Mouse (Mus musculus): ENCODE measurements around the gene Ap1g2. TPM values are rescaled to one million over a fixed set of nuclear protein-coding genes. Genes with fewer than 3 reads are reported as not detected.

Ap1g2 gene
- polyA plus RNA-seq, 1 experiment, result 28.2 TPM

- DNase-seq, result no peak
- H3K4me3 ChIP-seq (ENCODE audit: insufficient read depth, low read depth, low read length), result peak overlapping the region; percentile 61; the same call in 1 of the 2 replicates
- H3K27me3 ChIP-seq (replicated peaks; ENCODE audit: control insufficient read depth, insufficient read depth, low read length), result no peaks in the 10 kb centered on the region; the same call in 1 of the 2 replicates
- no peak overlapping the region for H3K27ac ChIP-seq (ENCODE audit: insufficient read depth, low read depth, low read length)
- H3K36me3 ChIP-seq (ENCODE audit: control insufficient read depth, insufficient read depth, low read length), result no peaks in the 10 kb centered on the region
- 0 out of 2 replicates have a peak, but pooled peaks cover 4% of the 10 kb centered on the region for H3K4me1 ChIP-seq (ENCODE audit: control insufficient read depth, insufficient read depth, low read length)
- 11% methylated on average over 26 of the region's 26 CpGs for WGBS
- TF ChIP-seq CTCF (conservative IDR thresholded peaks at IDR 0.05; ENCODE audit: insufficient read depth, insufficient read length, low read depth, low read length), result peak; percentile 45
- TF ChIP-seq POLR2A (IDR thresholded peaks at IDR 0.05; ENCODE audit: low read depth, low read length), result no peak
Measured at GRCm38 (mm10) chr14:55113975-55114645, 7.7 kb upstream of the Ap1g2 start.

GRCm38 (mm10) chr14:55113351-55113974 is 7.1 kb upstream of the Ap1g2 start:
- Histone ChIP-seq H3K27me3 (replicated peaks; ENCODE audit: control insufficient read depth, insufficient read depth, low read length) (no peaks in the 10 kb centered on the region; the same call in 1 of the 2 replicates), H3K4me1 (ENCODE audit: control insufficient read depth, insufficient read depth, low read length) (0 out of 2 replicates have a peak, but pooled peaks cover 4% of the 10 kb centered on the region), H3K36me3 (ENCODE audit: control insufficient read depth, insufficient read depth, low read length) (no peaks in the 10 kb centered on the region), H3K27ac (ENCODE audit: insufficient read depth, low read depth, low read length) (no peak overlapping the region), H3K4me3 (ENCODE audit: insufficient read depth, low read depth, low read length) (no peak overlapping the region)
- 74% methylated on average over 51 of the region's 51 CpGs for WGBS
- TF ChIP-seq CTCF (conservative IDR thresholded peaks at IDR 0.05; ENCODE audit: insufficient read depth, insufficient read length, low read depth, low read length) (no peak), POLR2A (IDR thresholded peaks at IDR 0.05; ENCODE audit: low read depth, low read length) (no peak)
- DNase-seq, result no peak

DNA sequence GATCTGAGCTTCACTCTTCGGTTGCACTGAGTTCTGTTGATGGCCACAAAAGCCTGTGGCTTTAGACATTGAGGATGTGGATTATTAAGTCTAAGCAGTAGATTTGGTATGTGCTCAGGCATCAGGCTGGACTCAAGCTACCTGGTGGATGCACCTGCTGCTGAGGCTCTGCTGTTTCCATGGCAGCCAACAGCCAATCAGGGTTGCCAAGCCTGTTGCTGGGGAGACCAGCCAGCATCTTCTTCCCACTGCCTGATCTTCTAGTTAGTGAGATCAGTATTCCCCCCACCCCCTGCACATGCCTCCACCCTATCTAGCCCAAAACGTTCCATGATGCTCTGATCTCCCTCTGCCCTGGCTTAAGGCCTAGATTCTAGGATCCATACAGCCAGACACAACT is 5.3 kb upstream of the Ap1g2 start:
- 77% methylated on average over 2 of the region's 2 CpGs for WGBS

GRCm38 (mm10) chr14:55110076-55110475 is 3.7 kb upstream of the Ap1g2 start:
- Histone ChIP-seq H3K27ac (ENCODE audit: insufficient read depth, low read depth, low read length) (no peak overlapping the region), H3K4me3 (ENCODE audit: insufficient read depth, low read depth, low read length) (no peak overlapping the region), H3K36me3 (ENCODE audit: control insufficient read depth, insufficient read depth, low read length) (no peaks in the 10 kb centered on the region), H3K27me3 (replicated peaks; ENCODE audit: control insufficient read depth, insufficient read depth, low read length) (no peaks in the 10 kb centered on the region), H3K4me1 (ENCODE audit: control insufficient read depth, insufficient read depth, low read length) (0 out of 2 replicates have a peak, but pooled peaks cover 4% of the 10 kb centered on the region)
- no peak for DNase-seq
- TF ChIP-seq POLR2A (IDR thresholded peaks at IDR 0.05; ENCODE audit: low read depth, low read length) (no peak), CTCF (conservative IDR thresholded peaks at IDR 0.05; ENCODE audit: insufficient read depth, insufficient read length, low read depth, low read length) (no peak)
- 35% methylated on average over 9 of the region's 9 CpGs for WGBS

More for the DNA sequence above, 5.3 kb upstream of the Ap1g2 start:
- TF ChIP-seq CTCF (conservative IDR thresholded peaks at IDR 0.05; ENCODE audit: insufficient read depth, insufficient read length, low read depth, low read length) (no peak), POLR2A (IDR thresholded peaks at IDR 0.05; ENCODE audit: low read depth, low read length) (no peak)
- H3K36me3 ChIP-seq (ENCODE audit: control insufficient read depth, insufficient read depth, low read length), result no peaks in the 10 kb centered on the region
- no peak for DNase-seq
- no peak overlapping the region for H3K27ac ChIP-seq (ENCODE audit: insufficient read depth, low read depth, low read length)
- no peaks in the 10 kb centered on the region; the same call in 1 of the 2 replicates for H3K27me3 ChIP-seq (replicated peaks; ENCODE audit: control insufficient read depth, insufficient read depth, low read length)
- 0 out of 2 replicates have a peak, but pooled peaks cover 4% of the 10 kb centered on the region for H3K4me1 ChIP-seq (ENCODE audit: control insufficient read depth, insufficient read depth, low read length)
- H3K4me3 ChIP-seq (ENCODE audit: insufficient read depth, low read depth, low read length), result no peak overlapping the region

GRCm38 (mm10) chr14:55109048-55109873 is 2.9 kb upstream of the Ap1g2 start:
- H3K36me3 ChIP-seq (ENCODE audit: control insufficient read depth, insufficient read depth, low read length), result no peaks in the 10 kb centered on the region

GRCm38 (mm10) chr14:55108202-55108870 is 1.9 kb upstream of the Ap1g2 start:
- TF ChIP-seq CTCF (conservative IDR thresholded peaks at IDR 0.05; ENCODE audit: insufficient read depth, insufficient read length, low read depth, low read length), result no peak
- no peak for TF ChIP-seq POLR2A (IDR thresholded peaks at IDR 0.05; ENCODE audit: low read depth, low read length)
- H3K27ac ChIP-seq (ENCODE audit: insufficient read depth, low read depth, low read length), result no peak overlapping the region
- DNase-seq, result no peak
- no peaks in the 10 kb centered on the region for H3K4me1 ChIP-seq (ENCODE audit: control insufficient read depth, insufficient read depth, low read length)
- 46% methylated on average over 9 of the region's 9 CpGs for WGBS
- no peak overlapping the region for H3K4me3 ChIP-seq (ENCODE audit: insufficient read depth, low read depth, low read length)
- no peaks in the 10 kb centered on the region for H3K36me3 ChIP-seq (ENCODE audit: control insufficient read depth, insufficient read depth, low read length)
- no peaks in the 10 kb centered on the region for H3K27me3 ChIP-seq (replicated peaks; ENCODE audit: control insufficient read depth, insufficient read depth, low read length)

More at GRCm38 (mm10) chr14:55109048-55109873, 2.9 kb upstream of the Ap1g2 start:
- Histone ChIP-seq H3K27me3 (replicated peaks; ENCODE audit: control insufficient read depth, insufficient read depth, low read length) (no peaks in the 10 kb centered on the region), H3K4me1 (ENCODE audit: control insufficient read depth, insufficient read depth, low read length) (0 out of 2 replicates have a peak, but pooled peaks cover under 1% of the 10 kb centered on the region), H3K4me3 (ENCODE audit: insufficient read depth, low read depth, low read length) (no peak overlapping the region), H3K27ac (ENCODE audit: insufficient read depth, low read depth, low read length) (no peak overlapping the region)
- no peak for DNase-seq
- 22% methylated on average over 21 of the region's 21 CpGs for WGBS
- TF ChIP-seq POLR2A (IDR thresholded peaks at IDR 0.05; ENCODE audit: low read depth, low read length) (no peak), CTCF (conservative IDR thresholded peaks at IDR 0.05; ENCODE audit: insufficient read depth, insufficient read length, low read depth, low read length) (no peak)
